Mouse (Mus musculus): ENCODE measurements around the gene Emc9.

Emc9 gene

GRCm38 (mm10) chr14:55560202-55561073 is 24.7 kb downstream of the Emc9 start, which contains the start of gene A730061H03Rik:
A730061H03Rik (minus strand) TSS chr14:55560406.
- DNase-seq (ENCODE audit: low spot score in 2 of 2): peak; percentile 97 to 99

GRCm38 (mm10) chr14:55559799-55560201 is 25.3 kb downstream of the Emc9 start, which contains the start of gene Dcaf11:
Dcaf11 (plus strand) TSS chr14:55560006.
- DNase-seq (ENCODE audit: low spot score in 2 of 2): peak; percentile 81 to 83

- no peak for DNase-seq (ENCODE audit: low spot score in 2 of 2)
Measured at GRCm38 (mm10) chr14:55558740-55559448, 26.2 kb downstream of the Emc9 start.

GRCm38 (mm10) chr14:55557587-55557986 is 27.5 kb downstream of the Emc9 start:
- DNase-seq (ENCODE audit: low spot score in 2 of 2): no peak

- peak in 1 of 2 experiments; percentile 56 for DNase-seq (ENCODE audit: low spot score in 2 of 2)
Measured at GRCm38 (mm10) chr14:55557003-55557402, 28.1 kb downstream of the Emc9 start.

- DNase-seq (ENCODE audit: low spot score in 2 of 2): no peak
Measured at GRCm38 (mm10) chr14:55555788-55556187, 29.3 kb downstream of the Emc9 start.

- no peak for DNase-seq (ENCODE audit: low spot score in 2 of 2)
Measured at GRCm38 (mm10) chr14:55554635-55555034, 30.5 kb downstream of the Emc9 start.

GRCm38 (mm10) chr14:55551794-55552193 is 33.3 kb downstream of the Emc9 start:
- no peak for DNase-seq (ENCODE audit: low spot score in 2 of 2)

GRCm38 (mm10) chr14:55551347-55551746 is 33.8 kb downstream of the Emc9 start:
- DNase-seq (ENCODE audit: low spot score in 2 of 2): no peak

GRCm38 (mm10) chr14:55550191-55550590 is 34.9 kb downstream of the Emc9 start:
- no peak for DNase-seq (ENCODE audit: low spot score in 2 of 2)

- DNase-seq (ENCODE audit: low spot score in 2 of 2): no peak
Measured at GRCm38 (mm10) chr14:55544334-55544733, 40.8 kb downstream of the Emc9 start.

GRCm38 (mm10) chr14:55542268-55542667 is 42.8 kb downstream of the Emc9 start:
- no peak for DNase-seq (ENCODE audit: low spot score in 2 of 2)

- peak; percentile 62 to 63 for DNase-seq (ENCODE audit: low spot score in 2 of 2)
Measured at GRCm38 (mm10) chr14:55540787-55541321, 44.2 kb downstream of the Emc9 start.

GRCm38 (mm10) chr14:55540067-55540786 is 44.9 kb downstream of the Emc9 start, which contains the start of gene Pck2:
Pck2 (plus strand) TSS chr14:55540266.
- DNase-seq (ENCODE audit: low spot score in 2 of 2): peak; percentile 61

- DNase-seq (ENCODE audit: low spot score in 2 of 2): no peak
Measured at GRCm38 (mm10) chr14:55536116-55536745, 48.9 kb downstream of the Emc9 start.
